14 mouse cellular contexts compared by ENCODE assay signal in genomic region chr6:23353480-23353879, GRCm38 (mm10).
DNase-seq lines count a peak whose midpoint lies in the region; ATAC-seq and TF ChIP-seq lines count a peak whose summit lies in the region.
"Had no signal": no experiment of that assay in that cellular context is flagged by ENCODE, and none has a peak within 500 bp of the region (broad histone marks: within the 10 kb centered on the region; RNA-seq: fewer than 3 reads in every experiment).

No protein-coding gene starts in this region.

- TF ChIP-seq CTCF in kidney, postnatal 0 days (IDR thresholded peaks at IDR 0.05; ENCODE audit: low read depth) = no peak

- no peaks in the 10 kb centered on the region for H3K27me3 ChIP-seq in kidney, postnatal 0 days (ENCODE audit: insufficient read depth, low read length)
- H3K27me3 ChIP-seq in embryonic facial prominence, embryonic 11.5 days (ENCODE audit: control insufficient read depth, insufficient read depth, low read length) = no peaks in the 10 kb centered on the region
- no peaks in the 10 kb centered on the region for H3K27me3 ChIP-seq in hindbrain, embryonic 16.5 days (replicated peaks; ENCODE audit: control insufficient read depth, insufficient read depth, low read length)
- H3K27me3 ChIP-seq in neural tube, embryonic 12.5 days (replicated peaks) = no peaks in the 10 kb centered on the region
- H3K27me3 ChIP-seq: megakaryocyte, embryonic 14.5 days had no signal

- H3K9ac ChIP-seq in kidney, postnatal 0 days (ENCODE audit: low read depth, low read length) = no peak overlapping the region
- H3K9ac ChIP-seq in embryonic facial prominence, embryonic 11.5 days (replicated peaks; ENCODE audit: low read length) = no peak overlapping the region
- no peak overlapping the region for H3K9ac ChIP-seq in hindbrain, embryonic 16.5 days (ENCODE audit: low read depth, low read length)
- H3K9ac ChIP-seq in neural tube, embryonic 12.5 days = no peak overlapping the region
- H3K9ac ChIP-seq: liver, embryonic 14.5 days had no signal

- no peak overlapping the region for H3K27ac ChIP-seq in kidney, postnatal 0 days
- H3K27ac ChIP-seq in embryonic facial prominence, embryonic 11.5 days (replicated peaks; ENCODE audit: low read depth, low read length) = no peak overlapping the region
- H3K27ac ChIP-seq in hindbrain, embryonic 16.5 days (ENCODE audit: low read depth, low read length) = no peak overlapping the region
- H3K27ac ChIP-seq in neural tube, embryonic 12.5 days = no peak overlapping the region
- H3K27ac ChIP-seq: liver, embryonic 14.5 days had no signal

- no peak for ATAC-seq in kidney, postnatal 0 days (replicated peaks; ENCODE audit: low FRiP score, low read depth)
- ATAC-seq in embryonic facial prominence, embryonic 11.5 days (replicated peaks; ENCODE audit: insufficient number of reproducible peaks, low FRiP score, low TSS enrichment, low read depth) = 0 out of 2 replicates have a peak, but pooled peaks have one; percentile 75
- peak; percentile 42 for ATAC-seq in hindbrain, embryonic 16.5 days
- peak; percentile 81 for ATAC-seq in neural tube, embryonic 12.5 days (ENCODE audit: low FRiP score, low read depth)
- ATAC-seq in megakaryocyte-erythroid progenitor cell, adult 5-6 weeks (replicated peaks; ENCODE audit: low FRiP score, low TSS enrichment, poor library complexity, severe bottlenecking) = no peak

- no peaks in the 10 kb centered on the region for H3K36me3 ChIP-seq in kidney, postnatal 0 days (ENCODE audit: insufficient read depth, low read length)
- H3K36me3 ChIP-seq in embryonic facial prominence, embryonic 11.5 days (replicated peaks; ENCODE audit: control insufficient read depth, insufficient read depth, low read depth, low read length) = no peaks in the 10 kb centered on the region
- no peaks in the 10 kb centered on the region for H3K36me3 ChIP-seq in hindbrain, embryonic 16.5 days (ENCODE audit: control insufficient read depth, insufficient read depth, low read length)
- H3K36me3 ChIP-seq in neural tube, embryonic 12.5 days = no peaks in the 10 kb centered on the region

- no peaks in the 10 kb centered on the region for H3K9me3 ChIP-seq in kidney, postnatal 0 days (replicated peaks; ENCODE audit: low read length)
- no peaks in the 10 kb centered on the region for H3K9me3 ChIP-seq in embryonic facial prominence, embryonic 11.5 days (replicated peaks; ENCODE audit: control insufficient read depth, low read length)
- no peaks in the 10 kb centered on the region for H3K9me3 ChIP-seq in hindbrain, embryonic 16.5 days (ENCODE audit: control insufficient read depth, low read length)
- no peaks in the 10 kb centered on the region for H3K9me3 ChIP-seq in neural tube, embryonic 12.5 days
- H3K9me3 ChIP-seq: megakaryocyte, embryonic 14.5 days had no signal

- peak; percentile 3 for DNase-seq in kidney, postnatal 0 days (ENCODE audit: low spot score)
- no peak for DNase-seq in kidney, adult 11 months
- DNase-seq in embryonic facial prominence, embryonic 11.5 days (ENCODE audit: low spot score) = peak; percentile 21
- no peak for DNase-seq in cerebellum, postnatal 14 days
- DNase-seq in ovary, postnatal 10 days (ENCODE audit: low spot score) = no peak
- DNase-seq: adrenal gland, postnatal 25 days; cerebellum, adult 18-20 months; gastrocnemius, postnatal 10 days; kidney, postnatal 36 days had no signal

- no peak overlapping the region for H3K4me3 ChIP-seq in kidney, postnatal 0 days (replicated peaks; ENCODE audit: low read depth, low read length)
- H3K4me3 ChIP-seq in embryonic facial prominence, embryonic 11.5 days (ENCODE audit: low read depth, low read length) = no peak overlapping the region
- no peak overlapping the region for H3K4me3 ChIP-seq in hindbrain, embryonic 16.5 days (ENCODE audit: low read length)
- no peak overlapping the region for H3K4me3 ChIP-seq in neural tube, embryonic 12.5 days
- H3K4me3 ChIP-seq: megakaryocyte, embryonic 14.5 days had no signal

- no peak overlapping the region for H3K4me2 ChIP-seq in kidney, postnatal 0 days (ENCODE audit: low read length)
- H3K4me2 ChIP-seq in embryonic facial prominence, embryonic 11.5 days (ENCODE audit: low read depth, low read length) = no peak overlapping the region
- no peak overlapping the region for H3K4me2 ChIP-seq in hindbrain, embryonic 16.5 days (ENCODE audit: low read length)
- H3K4me2 ChIP-seq in neural tube, embryonic 12.5 days (replicated peaks) = no peak overlapping the region

- no peaks in the 10 kb centered on the region for H3K4me1 ChIP-seq in kidney, postnatal 0 days (replicated peaks; ENCODE audit: insufficient read depth, low read length)
- no peaks in the 10 kb centered on the region for H3K4me1 ChIP-seq in embryonic facial prominence, embryonic 11.5 days (ENCODE audit: control insufficient read depth, insufficient read depth, low read length)
- no peaks in the 10 kb centered on the region for H3K4me1 ChIP-seq in hindbrain, embryonic 16.5 days (ENCODE audit: control insufficient read depth, insufficient read depth, low read depth, low read length)
- peaks cover 5% of the 10 kb centered on the region; the same call in 1 of the 2 replicates for H3K4me1 ChIP-seq in neural tube, embryonic 12.5 days
- H3K4me1 ChIP-seq: megakaryocyte, embryonic 14.5 days had no signal

- 5% methylated on average over 7 of the region's 7 CpGs for WGBS in kidney, postnatal 0 days
- WGBS in embryonic facial prominence, embryonic 11.5 days = 4% methylated on average over 7 of the region's 7 CpGs
- WGBS in hindbrain, embryonic 16.5 days = 6% methylated on average over 7 of the region's 7 CpGs
- 3% methylated on average over 7 of the region's 7 CpGs for WGBS in neural tube, embryonic 12.5 days

Comparison
In these comparisons a context has a peak if more than half of its experiments do, and no peak if none do; other contexts are left out.
1. DNase-seq: peak in kidney, postnatal 0 days (single experiment) and embryonic facial prominence, embryonic 11.5 days (single experiment); none in kidney, adult 11 months (single experiment), cerebellum, postnatal 14 days (0 of 2) and ovary, postnatal 10 days (single experiment).
2. ATAC-seq: peak in embryonic facial prominence, embryonic 11.5 days (single experiment), hindbrain, embryonic 16.5 days (single experiment) and neural tube, embryonic 12.5 days (single experiment); none in kidney, postnatal 0 days (single experiment) and megakaryocyte-erythroid progenitor cell, adult 5-6 weeks (single experiment).